Mouse (Mus musculus) cerebellum, adult 8-10 months (tissue): Measurements from ENCODE around the gene Myrfl.

Source experiments
- DNase-seq: peaks from one replicate; pipeline ENCODE4 v3.0.0; 2022

The Myrfl gene

DNA sequence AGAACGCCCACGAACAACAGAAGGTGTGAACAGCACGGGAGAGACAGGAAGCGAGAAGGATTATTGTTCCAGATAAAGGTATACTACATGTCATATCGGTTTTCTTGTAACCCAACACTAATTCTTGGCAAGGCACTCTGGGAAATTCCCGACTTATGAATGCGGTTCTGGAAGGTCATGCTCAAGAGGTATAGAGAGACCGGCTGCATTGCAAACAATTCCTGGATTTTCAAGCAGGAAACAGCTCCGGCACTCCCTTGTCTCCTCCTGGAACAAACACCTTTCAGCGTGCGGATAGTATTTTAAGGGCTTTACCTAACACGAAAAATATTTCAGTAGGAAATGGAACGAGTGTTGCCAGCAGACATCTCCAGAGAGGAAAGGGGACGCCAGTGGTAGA, 145.8 kb downstream of the Myrfl start:
- DNase-seq, result no peak

DNA sequence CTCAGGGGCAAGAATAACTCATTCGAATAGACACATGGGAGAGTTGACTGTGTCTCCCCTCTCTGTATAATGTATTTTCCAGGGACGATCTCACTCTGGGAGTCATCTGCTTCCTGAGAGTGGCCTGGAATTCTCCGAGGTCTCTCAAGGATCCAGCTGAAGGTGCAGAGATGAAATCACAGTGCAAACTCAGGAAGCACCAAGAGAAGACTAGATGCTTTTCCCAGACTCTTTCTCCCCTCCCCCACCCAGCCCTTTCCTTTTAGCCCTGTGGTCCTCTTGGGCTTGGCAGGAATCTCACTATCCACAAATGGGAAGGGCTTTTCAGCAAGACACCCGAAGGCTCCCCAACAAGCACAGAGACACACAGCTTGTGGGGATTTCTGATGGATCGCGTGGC, 146.7 kb downstream of the Myrfl start:
- no peak for DNase-seq

DNA sequence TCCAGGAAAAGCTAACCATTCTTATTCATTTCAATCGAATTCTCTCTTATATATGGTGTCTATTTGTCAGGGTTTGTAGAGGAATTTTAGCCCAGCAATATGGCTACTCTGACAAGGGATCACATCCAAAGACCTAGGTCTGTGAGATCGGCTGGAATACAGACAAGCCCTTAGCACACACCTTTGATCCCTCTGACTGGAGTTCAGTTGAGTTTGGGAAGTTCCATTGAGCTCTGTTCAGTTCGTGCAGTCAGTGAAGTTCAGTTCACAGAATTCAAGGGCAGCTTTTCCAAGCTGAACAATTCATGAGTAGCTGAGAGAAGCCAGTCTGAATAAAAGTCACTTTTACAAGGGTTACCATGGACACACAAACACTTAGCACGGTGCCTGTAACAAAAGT, 148.0 kb downstream of the Myrfl start:
- DNase-seq, result no peak

DNA sequence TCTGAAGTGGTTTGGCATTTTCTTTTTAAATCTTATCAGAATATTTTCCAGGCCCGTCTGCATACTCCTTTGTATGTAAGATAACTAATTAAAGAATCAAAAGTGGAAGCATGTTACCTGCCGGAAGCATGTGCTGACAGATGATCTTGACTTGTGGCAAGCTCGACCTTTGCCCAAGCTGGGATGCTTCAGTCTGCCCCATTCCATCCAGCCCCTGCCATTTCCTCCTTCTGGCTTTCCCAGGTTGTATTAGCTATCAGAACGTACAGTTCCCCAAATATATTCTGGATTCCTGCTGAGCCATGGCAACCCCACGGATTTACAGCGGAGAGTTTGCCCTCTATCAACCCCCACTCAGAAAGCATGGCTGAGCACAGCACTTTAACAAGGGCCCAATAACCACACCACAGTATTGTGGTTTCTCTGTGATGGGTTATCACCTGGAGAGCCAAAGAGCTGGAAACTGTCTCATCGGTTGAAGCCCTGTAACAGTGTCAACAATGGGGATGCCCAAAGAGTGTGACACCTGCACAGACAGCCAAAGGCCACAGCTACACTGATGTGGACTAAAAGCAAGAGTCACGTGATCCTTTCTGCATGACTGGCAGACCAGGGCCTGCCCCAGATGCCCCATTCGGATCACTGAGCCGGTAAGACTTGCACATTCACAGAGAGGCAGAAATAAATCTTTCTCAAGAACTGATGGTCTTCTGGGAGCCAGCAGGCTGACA, 150.3 kb downstream of the Myrfl start:
- DNase-seq, result no peak

DNA sequence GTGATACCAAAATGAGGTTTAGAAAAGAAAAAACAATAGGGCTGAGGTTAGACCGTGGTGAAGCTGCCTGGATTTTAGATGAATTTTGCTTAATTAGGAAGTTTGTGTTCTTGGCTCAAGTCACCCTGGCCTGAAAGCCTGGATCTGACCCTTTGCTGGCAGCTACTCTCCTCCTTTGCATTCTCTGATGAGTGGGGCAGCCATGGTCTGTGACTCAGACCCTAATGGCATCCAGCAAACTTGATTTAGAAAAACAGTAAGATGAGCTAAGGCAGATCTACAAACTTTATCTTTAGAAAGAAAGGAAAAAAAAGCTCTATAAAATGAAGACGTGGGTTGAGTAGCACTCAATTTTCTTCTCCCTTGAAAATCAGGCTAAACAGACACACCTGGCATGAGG, 154.0 kb downstream of the Myrfl start:
- no peak for DNase-seq

DNA sequence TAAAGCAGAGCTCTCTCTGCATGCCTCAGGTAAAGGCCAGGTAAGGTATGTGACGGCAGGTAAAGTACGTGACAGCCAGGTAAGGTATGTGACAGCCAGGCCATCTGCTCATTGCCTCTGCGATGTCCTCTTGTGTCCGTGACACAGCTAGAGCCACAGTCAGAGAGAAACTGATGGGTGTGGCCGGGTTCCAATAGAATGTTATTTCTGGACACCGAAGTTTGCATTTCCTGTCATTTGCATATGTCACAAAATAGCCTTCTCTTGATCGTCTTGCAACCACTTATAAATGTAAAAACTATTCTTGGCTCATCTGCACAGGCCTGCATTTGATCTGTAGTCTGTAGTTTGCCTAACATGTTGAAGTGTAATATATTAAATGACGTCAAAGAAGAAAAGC, 154.5 kb downstream of the Myrfl start:
- DNase-seq, result no peak

DNA sequence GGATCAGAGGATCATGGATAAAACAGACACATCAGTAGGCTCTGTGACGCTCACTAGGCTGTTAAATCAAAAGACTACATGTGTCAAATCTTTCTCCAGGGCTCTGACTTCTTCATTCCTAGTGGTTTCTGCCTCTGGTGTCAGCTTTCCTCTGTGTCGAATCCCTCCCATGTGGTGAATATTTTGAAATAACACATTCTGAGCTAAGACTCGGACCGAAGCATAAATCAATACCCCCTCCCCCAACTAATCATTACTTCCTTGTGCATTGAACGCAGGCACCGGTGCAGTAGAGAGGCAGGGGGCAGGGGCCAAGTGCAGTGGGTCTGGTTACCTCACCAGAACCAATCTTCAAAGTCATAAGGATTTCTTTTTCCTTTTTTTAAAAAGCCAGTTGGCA, 155.4 kb downstream of the Myrfl start:
- DNase-seq, result no peak

DNA sequence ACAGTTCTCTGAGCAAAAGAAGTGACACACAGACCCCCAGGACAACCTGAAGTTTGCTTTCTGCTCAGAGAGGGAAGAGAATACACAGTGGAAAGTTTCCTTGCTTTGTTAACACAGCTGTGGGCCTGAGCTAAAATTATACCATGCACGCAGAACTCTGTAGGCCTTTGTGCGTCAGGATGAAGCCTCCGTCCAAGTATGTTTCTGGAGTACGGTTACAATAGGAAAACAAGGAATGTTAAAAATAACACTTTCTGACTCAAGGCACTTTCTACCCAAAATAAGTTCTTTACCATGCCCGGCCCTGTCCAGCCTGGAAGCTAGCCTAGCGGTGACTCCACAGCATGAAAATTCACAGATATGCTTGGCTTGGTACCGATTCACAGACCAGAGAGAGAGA, 156.6 kb downstream of the Myrfl start:
- DNase-seq, result no peak

DNA sequence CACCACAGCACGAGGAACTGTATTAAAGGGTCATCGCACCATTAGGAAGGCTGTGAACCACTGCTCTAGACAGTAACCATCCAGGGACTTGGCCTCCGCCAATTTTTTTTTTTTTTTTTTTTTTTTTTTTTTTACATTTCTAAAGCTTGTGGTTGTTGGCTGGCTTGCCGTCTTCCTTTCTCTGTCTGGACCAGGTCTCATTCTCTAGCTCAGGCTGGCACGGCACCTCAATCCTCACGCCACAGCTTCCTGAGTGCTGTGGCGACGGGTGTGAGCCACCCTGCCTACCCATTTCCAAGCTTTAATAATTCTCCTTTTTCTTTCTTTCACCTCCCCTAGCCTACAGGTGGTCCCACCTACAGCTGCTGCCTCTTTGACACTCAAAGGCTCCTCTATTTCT, 158.2 kb downstream of the Myrfl start:
- DNase-seq, result no peak

DNA sequence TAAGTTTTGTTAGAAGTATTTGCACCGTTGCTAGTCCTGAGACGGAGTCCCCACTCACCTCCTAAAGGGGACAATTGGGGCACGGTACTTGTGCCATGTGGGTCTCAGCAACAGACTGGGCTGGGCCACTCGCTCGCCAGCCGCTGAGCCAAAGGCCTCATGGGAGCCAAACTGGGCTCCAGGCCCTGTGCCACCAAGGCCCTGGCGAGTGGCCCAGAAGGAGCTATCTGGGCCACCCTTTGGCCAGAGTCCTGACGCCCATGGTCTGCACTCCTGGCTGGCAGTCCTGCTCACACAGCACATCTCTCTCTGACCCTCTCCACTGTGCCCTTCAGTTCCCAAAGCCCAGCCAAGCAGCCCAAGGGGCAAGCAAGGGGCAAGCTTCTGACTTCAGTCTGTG, 161.1 kb downstream of the Myrfl start:
- DNase-seq, result peak; percentile 71

DNA sequence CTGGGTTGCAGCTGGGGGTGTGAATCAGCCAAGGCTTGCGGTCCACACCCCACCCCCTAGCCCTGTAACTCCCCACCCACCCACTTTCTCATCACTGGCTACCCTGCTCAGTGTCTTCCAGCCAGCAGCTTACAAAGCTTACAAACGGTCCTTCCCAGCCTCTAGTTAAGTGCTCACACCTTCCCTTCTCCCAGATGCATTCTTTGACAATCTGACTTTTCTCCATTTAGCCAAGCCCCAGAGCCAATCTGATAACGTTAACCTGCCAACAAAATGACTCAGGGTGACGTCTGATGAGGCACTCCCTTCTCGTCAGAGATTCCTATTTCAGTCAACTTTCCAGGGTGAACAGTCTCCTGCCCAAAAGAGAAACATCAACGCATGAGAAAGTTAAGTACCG, 163.1 kb downstream of the Myrfl start:
- DNase-seq, result no peak

DNA sequence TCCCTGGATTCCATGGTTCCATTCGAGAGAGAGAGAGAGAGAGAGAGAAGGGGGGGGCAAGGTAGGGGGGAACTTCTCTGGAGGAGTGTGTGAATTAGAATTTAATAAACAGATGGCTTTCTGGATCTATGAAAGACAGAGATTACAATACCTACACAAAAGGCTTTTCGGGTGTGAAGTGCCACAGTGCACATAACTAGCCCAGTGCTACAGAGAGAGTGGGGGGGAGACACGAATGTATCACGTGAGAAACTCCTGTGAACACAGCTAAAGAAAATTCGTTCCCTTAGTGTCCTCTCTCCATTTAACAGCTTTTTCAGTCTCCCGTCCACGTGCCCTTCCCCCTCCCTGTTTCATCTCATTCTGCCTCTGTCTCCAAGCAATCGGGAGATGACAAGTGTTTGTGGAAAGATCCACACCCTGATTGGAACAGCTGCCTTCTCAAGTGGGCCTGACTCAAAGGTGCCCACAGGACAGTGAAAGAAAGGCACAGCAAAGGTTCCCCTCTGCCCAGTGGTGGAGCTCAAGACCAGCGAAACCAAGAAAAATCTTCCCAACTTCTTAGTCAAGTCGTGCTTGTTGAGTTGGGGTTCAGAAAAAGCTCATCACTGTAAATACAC, 166.6 kb downstream of the Myrfl start:
- DNase-seq, result no peak

DNA sequence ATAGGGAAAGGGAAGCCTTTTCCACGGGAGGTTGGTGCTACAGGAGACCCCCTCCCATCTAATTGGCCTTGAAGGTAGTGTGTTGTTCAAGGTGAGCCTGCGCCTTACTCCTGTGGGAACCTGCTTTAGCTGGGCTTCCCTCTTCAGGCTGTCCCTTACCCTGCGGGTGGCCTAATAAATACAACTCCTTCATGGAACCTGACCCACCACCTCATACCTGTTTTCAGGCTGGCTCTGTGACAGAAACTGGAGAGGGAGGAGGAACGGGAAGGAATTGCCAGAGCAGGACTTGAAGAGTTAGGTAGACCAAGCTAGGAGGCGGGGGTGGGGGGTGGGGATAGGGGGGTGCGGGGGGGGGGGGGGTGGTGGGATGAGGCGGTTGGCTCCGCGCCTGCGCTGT, 167.9 kb downstream of the Myrfl start:
- DNase-seq, result no peak

DNA sequence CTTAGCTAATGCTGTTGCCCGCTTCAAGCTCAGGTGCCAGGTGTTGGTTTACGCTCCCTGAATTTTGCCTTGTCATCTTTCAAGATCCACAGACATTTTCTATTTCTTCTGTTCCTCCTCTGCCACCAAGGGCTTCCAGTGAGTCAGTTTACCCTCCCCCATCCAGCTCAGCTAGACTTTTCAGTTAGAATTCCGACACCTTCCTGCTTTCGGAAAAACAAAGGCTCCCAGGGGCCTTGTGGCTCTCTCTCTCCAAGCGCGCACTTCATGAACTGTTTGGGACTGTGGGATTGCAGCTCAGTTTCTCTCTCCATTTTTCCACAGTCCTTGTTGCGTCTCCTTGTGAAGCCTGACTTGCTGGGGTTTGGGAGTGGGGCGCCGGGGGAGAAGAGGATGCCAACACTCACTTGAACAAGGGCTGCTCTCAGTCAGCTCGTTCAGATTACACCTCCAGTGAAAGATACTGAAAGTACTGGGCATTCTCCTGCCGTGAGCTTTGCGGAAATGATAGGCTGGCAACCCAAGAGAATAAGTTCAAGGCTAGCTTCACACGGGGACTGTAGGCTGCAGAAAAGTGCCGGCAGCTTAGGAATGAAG, 168.9 kb downstream of the Myrfl start:
- no peak for DNase-seq
